Mouse (Mus musculus): ENCODE results near the gene Slc7a7.

DNA sequence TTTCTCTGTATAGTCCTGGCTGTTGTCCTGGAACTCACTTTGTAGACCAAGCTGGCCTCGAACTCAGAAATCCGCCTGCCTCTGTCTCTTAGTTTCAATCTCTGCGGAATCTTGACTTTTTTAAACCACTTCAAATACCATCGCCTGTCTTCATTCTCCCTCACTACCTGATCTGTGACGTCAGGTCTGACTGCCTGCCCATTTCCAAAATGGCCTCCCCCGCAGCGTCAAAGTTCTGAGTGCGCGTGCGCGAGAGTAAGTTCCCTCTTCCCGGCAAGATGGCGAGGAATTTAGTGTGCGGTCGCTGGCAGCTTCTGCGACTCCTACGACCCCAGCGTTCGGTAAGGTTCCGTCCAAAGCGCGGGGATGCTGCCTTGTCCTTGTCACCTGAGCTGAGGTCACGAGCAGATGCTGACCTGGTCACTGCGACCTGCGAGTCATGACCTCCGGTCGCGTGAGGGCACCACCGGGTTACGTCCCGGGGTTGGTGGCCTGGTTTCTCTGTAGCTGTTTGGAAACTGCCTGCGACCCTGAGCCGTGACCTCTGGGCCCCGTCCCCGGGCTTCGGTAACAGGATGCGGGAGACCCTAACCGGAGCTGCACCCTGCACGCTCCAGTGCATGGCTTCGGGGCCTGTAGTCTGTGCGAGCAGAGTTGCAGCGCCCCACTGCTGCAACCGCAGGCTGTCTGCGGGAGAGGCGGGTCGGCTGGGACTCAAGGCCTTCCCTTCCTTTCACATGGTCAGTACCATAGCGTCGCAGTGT, 56.8 kb downstream of the Slc7a7 start, which contains the start of gene Oxa1l:
- TF ChIP-seq ZKSCAN1 (IDR thresholded peaks at IDR 0.05; ENCODE audit: low read depth, low read length) (no peak), HCFC1 (IDR thresholded peaks at IDR 0.05; ENCODE audit: low read depth, low read length) (peak; percentile 95), TAL1 (IDR thresholded peaks at IDR 0.05; ENCODE audit: low read length) (no peak), MYC (IDR thresholded peaks at IDR 0.05; ENCODE audit: low read depth, low read length) (no peak), CTCF (IDR thresholded peaks at IDR 0.05 in 2 of 3, conservative IDR thresholded peaks at IDR 0.05 in 1 of 3; ENCODE audit: control insufficient read depth in 1 of 3, insufficient read depth in 1 of 3, low read depth in 2 of 3, low read length in 3 of 3, poor library complexity in 1 of 3, severe bottlenecking in 1 of 3) (peak in 2 of 3 experiments; percentile 25 to 45; a peak in 3 of 6 replicates), POLR2A (IDR thresholded peaks at IDR 0.05; ENCODE audit: control insufficient read depth in 1 of 2, insufficient read depth in 1 of 2, low read depth in 1 of 2, low read length in 2 of 2, poor library complexity in 1 of 2) (peak; percentile 79 to 87), UBTF (IDR thresholded peaks at IDR 0.05; ENCODE audit: borderline replicate concordance, insufficient read depth, low read depth, low read length) (no peak), MEF2A (IDR thresholded peaks at IDR 0.05; ENCODE audit: extremely low read depth, insufficient replicate concordance, low read depth, low read length, poor library complexity, severe bottlenecking) (no peak), MAZ (IDR thresholded peaks at IDR 0.05; ENCODE audit: low read depth, low read length) (no peak), ZNF384 (IDR thresholded peaks at IDR 0.05; ENCODE audit: low read depth, low read length) (peak; percentile 81), KAT2A (conservative IDR thresholded peaks at IDR 0.05; ENCODE audit: low read depth, low read length) (peak; percentile 80), POLR2AphosphoS5 (IDR thresholded peaks at IDR 0.05; ENCODE audit: borderline replicate concordance, low read depth, low read length) (no peak), ZMIZ1 (IDR thresholded peaks at IDR 0.05; ENCODE audit: low read depth, low read length) (0 out of 2 replicates have a peak, but pooled peaks have one; percentile 63), EP300 (IDR thresholded peaks at IDR 0.05; ENCODE audit: low read depth in 1 of 2, low read length in 2 of 2) (no peak; a peak in 1 of 4 replicates)
